Mouse (Mus musculus) megakaryocyte progenitor cell, adult 5-6 weeks (primary cell): ENCODE measurements around the gene Ranbp2. TPM values are rescaled to one million over a fixed set of nuclear protein-coding genes. Genes with fewer than 3 reads are reported as not detected.
A peak's percentile ranks its signal among the peaks of the same experiment; 100 is the strongest.

Experiments used
- ATAC-seq: replicated peaks from 2 replicates; pipeline ENCODE4 v1.8.0; 2016; ENCODE audit warnings: mild to moderate bottlenecking, moderate TSS enrichment, inconsistent platforms; ENCODE audit not compliant: poor library complexity
- total RNA-seq, 2 experiments: library from RNA; stranded (forward) in 1 of 2; stranded (reverse) in 1 of 2; fragments of 157-497, 149-512 nt in 1 of 2; fragments of 200-1000 nt in 1 of 2; gene quantifications; 2 replicates each; pipeline versions ENCODE4 v1.2.3 to v1.2.4; 2015 to 2017

Ranbp2 gene
- 158 and 161 TPM in 2 replicates for total RNA-seq (2015)
- total RNA-seq (2017): 177 and 233 TPM in 2 replicates

DNA sequence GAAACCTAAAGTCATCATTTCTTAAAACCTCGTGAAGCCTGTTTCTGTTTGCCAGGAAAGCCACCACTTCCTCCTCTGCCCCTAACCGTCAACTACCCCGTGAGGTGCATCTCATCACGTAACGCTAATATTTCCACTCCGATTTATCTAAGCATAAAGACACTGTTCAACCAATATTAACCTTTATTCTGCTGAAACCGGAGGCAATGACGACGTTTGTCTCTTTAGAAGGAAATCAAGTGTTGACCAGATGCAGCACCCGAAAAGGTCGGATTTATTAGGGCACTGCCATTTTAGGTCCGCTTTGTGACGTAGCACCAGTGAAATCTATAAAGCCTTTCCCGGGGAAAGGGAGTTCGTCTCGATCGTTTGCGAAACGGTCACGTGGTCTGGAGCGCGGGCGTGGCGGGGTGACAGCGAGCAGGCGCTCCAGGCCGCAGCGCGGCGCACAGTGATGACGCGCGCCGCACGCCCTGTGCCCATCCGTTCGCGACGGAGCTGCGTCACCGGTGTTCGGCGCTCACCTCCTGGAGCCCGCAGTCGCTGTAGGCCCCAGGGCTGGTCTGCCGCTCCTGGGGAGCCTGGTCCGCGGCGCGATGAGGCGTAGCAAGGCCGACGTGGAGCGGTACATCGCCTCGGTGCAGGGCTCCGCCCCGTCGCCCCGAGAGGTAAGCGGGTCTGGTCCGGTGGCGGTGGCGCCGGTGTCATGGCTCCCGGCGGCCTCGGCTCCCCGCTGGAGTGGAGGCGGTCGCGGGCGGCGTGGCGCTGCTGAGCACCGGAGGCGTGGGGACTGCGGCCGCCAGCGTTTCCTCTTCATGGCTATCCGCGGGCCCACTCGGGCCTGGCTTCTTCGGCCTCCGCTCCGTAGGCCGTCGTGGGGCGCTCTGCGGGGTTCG, at the start of gene Ranbp2:
Gene Ranbp2, plus strand, starts transcription at position 537 of the 896 bp plus-strand sequence.
- peak; percentile 76 for ATAC-seq

DNA sequence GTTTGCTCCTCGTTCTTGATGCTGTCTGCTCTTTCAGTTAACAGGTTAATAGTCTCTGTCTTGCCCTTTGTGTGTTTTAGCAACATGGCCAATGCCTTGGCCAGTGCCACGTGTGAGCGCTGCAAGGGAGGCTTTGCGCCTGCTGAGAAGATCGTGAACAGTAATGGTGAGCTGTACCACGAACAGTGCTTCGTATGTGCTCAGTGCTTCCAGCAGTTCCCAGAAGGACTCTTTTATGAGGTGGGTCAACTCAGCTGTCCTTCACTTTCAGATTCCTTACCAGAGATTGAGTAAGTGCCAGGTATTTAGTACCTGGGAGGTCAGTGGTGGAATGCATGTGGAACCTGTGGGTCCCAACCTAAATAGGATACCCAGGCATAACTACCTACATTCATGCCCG, 47.8 kb upstream of the Ranbp2 start:
- ATAC-seq: no peak

DNA sequence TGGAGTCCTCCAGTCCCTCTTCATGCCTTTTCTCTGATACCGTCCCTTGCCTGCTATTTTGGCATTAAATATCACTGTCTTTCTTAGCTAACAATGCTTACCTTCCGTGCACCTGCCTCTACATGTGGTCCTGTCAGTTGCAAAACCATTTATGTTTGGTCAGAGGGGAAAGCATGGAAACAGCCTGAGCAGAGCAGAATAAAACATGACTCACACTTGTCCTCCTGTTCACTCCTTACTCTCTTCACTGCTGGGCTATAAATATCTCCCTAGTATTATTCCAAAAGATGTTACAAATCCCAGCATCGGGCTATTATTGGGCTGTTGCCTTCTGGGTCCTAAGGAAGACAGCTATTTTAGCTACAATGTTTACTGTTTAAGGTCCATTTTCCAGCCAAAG, 44.9 kb upstream of the Ranbp2 start:
- ATAC-seq: no peak

DNA sequence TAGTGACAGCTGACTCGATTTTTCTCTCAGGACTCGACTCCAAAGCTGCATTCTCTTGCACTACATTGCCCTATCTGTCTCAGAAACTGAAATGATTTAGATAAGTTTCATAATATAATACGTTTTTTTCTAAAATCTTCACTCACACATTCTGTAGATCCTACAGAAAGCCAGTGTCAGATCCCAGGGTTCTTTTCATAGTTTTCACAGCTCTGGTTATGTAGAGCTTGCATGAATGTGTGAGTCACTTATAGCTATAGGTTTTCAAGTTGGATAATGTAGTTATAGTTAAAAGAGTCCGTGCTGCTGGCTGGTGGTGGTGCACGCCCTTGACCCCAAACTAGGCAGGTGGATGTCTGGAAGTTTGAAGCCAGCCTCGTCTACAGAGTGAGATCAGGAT, 42.1 kb upstream of the Ranbp2 start:
- ATAC-seq: no peak

DNA sequence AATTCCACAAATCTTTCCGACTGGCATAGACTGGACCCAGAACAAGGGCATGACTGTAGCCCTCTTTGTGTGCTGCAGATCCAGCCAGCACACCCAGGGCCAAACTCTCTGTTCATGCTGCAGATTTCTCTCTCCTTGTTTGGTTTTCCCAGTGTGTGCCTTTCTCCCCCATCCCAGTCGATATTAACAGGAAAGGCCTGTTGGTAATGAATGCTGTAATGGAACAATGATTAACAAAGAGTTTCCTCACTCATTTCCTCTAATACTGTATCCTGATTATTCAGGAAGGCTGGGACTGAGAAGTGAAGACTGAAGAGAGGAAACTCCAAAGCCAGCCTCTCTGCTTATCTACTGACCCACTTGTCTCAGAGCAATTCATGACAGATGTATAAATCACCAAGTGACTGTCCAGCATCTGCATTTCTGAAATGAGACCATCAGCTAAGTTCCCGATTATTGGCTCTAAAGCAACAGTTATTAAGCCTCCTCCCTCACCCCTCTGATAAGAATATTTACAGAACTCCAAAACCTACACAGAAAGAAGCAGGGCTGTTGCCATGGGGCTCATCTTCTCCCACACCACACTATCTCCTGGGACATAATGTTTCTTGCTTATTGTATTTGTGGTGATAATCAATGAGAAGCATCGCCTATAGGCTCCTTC, 41.3 kb upstream of the Ranbp2 start:
- ATAC-seq: peak; percentile 45

DNA sequence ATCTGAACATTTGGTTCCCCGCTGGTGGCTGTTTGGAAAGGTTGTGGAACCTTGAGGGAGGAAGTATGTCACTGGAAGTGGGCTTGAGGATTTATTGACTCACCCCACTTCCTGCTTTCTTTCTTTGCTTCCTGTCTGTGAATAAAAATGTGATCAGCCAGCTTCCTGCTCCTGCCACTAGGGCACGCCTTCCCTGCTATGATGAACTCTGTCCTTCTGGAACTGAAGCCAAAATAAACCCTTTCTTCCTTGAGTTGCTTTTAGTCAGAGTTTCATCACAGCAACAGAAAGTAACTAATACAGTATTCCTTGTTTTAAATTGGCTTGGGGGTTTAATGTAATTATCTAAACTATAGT, 40.8 kb upstream of the Ranbp2 start:
- ATAC-seq: peak; percentile 85

DNA sequence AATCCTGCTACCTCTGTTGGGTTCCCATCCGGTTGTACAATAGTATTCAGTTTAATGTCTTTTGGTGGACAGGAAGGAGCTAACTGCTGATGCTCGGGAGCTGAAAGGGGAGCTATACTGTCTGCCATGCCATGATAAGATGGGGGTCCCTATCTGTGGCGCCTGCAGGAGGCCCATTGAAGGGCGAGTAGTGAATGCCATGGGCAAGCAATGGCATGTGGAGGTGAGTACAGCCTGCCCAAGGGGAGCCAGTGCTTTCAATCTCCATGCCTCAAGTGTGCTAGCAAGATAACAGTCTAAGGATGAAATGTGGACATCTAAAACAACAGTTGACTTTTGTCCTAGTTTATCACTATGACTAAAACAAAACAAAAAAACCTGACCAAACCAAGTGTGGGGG, 34.4 kb upstream of the Ranbp2 start:
- peak; percentile 96 for ATAC-seq

DNA sequence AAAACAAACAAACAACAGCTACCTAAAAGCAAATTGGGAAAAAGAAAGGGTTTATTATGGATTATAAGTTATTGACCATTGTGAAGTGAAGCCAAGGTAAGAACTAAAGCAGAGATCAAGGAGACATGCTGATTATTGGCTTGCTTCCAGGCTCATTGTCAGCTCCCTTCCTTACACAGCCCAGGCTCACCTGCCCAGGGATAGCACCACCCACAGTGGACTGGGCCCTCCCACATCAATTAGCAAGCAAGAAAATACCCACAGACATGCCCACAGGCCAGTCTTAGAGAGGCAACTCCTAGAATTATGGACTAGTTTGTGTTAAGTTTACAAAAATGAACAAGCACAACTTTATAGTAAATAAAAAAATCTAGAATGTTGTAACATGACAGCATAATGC, 33.9 kb upstream of the Ranbp2 start:
- no peak for ATAC-seq

DNA sequence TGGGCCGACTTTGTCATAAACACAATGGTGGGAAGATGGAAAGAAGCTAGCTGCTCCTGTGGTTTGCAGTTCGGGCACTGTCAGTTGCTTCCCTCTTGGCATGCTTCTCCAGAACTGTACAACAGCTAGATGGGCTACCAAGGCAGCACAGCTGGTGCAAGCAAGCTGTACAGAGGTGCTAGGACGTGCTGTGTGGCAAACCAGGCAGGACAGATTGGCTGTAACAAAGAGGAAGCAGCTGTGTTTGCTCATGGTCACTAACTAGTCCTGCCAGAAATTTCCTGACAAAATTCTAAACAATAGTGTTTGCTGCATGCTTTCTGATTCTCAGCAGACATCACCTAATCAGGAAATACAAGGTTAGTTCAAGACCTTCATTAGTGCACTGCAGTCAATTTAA, 30.0 kb upstream of the Ranbp2 start:
- ATAC-seq: no peak

DNA sequence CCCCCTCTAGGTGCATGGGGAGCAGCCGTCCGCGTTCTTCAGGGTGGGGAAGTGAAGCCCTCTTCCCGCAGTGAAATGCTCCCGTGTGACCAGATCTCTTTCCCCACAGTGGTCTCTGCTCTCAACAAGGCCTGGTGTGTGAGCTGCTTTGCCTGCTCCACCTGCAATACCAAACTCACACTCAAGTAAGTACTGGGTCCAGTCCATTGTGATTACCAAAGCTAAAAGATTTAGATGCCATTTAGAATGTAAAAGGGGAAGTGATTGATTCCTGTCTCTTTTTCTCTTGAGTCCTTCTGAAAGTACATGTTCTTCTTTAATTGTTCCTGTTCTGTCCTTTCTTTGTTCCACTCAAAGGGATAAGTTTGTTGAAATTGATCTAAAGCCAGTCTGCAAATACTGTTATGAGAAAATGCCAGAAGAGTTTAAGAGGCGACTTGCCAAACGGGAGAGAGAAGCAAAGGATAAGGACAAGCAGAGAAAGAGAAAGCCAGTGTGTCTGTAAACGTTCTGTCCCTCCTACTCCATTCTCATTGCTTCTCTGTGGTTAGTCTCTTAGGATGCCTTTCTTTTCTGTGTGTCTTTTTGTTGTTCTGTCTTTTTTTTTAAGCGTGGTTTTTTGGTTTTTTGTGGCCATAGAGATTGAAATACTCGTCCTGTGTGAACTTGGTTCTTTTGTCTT, 28.3 kb upstream of the Ranbp2 start:
- ATAC-seq: no peak

DNA sequence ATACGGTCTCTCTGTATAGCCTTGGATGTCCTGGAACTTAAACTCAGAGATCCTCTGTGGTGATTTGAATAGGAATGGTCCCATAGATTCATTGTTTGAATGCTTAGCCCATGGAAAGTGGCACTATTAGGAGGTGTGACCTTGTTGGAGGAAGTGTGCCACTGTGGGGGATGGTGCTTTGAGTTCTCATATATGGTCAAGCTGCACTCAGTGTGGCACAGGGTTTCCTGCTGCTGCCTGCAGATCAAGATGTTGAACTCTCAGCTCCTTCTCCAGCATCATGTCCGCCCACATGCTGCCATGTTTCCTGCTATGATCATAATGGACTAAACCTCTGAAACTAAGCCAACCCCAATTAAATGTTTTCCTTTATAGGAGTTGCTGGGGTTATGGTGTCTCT, 18.8 kb upstream of the Ranbp2 start:
- 0 out of 2 replicates have a peak, but pooled peaks have one; percentile 39 for ATAC-seq

DNA sequence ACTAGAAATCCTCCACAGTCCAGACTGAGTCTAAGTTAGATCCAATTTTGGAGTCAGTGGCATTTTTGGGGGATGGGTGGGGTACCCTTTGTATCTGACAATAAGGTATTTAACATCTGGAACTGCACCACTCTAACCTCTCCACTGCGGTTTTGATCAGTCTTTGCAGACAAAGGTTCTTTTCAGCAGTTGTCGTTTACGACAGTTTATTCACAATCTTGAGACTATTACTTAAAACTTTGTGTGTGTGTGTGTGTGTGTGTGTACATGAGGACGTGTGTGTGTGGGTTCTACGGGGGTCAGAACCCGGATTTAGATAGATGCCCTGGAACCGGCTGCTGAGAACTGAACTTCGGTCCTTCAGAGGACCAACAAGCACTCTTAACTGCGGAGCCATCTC, 870 bp upstream of the Ranbp2 start:
- peak; percentile 39 for ATAC-seq

DNA sequence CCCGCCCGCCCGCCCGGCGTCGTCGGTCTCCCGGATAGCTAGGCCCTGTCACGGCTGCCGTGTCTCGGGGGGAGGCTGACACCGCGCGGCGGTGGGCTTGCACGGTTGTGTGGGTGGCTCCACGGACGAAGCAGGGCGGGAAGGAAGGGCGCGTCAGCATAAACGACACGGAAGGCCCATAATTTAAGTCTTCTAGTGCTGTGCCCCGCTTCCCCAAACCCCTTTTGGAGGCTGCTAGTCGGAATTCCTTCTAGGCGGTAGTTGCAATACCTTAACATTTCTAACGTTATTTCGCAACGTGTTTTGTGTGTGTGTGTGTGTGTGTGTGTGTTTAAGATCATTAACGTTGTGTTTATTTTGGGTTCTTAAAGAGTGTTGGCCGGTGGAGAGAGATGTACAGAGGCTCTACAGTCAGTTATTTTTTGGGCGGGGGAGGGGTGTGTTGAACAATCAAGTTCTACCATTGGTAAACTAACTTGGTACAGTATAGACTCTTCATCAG, 611 bp downstream of the Ranbp2 start:
- ATAC-seq: peak; percentile 29

DNA sequence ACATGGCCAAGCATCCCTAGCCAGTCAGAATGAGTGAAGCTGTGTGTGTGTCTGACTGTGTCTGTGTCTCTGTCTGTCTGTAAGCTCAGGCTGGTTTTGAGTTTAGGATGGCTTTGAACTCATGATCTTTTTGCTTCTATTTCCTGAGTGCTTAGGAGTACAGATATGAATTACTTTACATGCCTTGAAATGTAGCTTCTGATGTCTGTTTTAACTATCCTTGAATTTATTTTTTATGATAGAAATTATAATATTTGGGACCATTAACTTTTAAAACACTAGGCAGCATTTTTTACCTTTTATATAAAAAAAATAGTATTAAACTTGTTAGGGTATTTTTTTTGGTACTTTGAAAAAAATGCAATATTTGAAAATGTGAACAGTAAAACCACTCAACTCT, 4.9 kb downstream of the Ranbp2 start:
- ATAC-seq: no peak

DNA sequence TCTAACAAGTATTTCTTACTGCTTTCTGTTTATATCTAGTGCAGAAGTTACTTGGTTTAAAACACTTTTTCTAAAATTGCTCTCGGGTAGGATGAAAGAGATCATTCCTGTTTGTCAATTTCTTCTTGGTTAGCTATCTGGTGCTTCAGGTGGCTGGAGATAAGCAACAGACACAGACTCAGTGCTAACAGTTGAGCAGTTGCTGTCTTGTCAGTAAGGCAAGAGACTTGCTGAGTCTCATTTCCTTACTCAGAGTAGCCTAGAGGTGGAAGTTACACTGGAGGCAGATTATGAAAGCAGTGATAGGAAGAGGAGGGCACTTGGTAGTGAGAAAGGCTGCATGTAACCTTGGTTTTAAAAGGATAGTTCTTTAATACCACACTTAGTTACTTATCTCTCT, 5.5 kb downstream of the Ranbp2 start:
- peak; percentile 91 for ATAC-seq

DNA sequence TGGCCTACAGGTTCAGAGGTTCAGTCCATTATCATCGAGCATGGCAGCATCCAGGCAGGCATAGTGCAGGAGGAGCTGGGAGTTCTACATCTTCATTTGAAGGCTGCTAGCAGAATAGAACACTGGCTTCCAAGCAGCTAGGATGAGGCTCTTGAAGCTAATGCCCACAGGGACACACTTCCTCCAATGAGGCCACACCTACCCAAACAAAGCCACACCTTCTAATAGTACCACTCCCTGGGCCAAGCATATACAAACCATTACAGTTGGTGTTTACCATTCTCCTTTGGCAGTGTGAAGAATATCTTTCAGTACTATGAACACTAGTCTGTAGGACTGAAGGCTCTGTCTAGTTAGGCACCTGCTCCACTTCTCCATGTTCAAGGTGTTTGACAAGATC, 13.2 kb downstream of the Ranbp2 start:
- peak; percentile 39 for ATAC-seq

DNA sequence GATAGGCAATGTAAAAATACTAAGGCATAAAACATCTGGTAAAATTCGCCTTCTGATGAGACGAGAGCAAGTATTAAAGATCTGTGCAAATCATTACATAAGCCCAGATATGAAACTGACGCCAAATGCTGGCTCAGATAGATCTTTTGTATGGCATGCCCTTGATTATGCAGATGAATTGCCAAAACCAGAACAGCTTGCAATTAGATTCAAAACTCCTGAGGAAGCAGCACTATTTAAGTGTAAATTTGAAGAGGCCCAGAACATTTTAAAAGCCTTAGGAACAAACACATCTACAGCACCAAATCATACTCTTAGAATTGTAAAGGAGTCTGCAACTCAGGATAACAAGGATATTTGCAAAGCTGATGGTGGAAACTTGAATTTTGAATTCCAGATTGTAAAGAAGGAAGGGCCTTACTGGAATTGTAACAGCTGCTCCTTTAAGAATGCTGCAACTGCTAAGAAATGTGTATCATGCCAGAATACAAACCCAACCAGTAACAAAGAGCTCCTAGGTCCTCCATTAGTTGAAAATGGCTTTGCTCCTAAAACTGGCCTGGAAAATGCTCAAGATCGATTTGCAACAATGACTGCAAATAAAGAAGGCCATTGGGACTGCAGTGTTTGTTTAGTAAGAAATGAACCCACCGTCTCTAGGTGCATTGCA, 30.5 kb downstream of the Ranbp2 start:
- ATAC-seq: no peak

DNA sequence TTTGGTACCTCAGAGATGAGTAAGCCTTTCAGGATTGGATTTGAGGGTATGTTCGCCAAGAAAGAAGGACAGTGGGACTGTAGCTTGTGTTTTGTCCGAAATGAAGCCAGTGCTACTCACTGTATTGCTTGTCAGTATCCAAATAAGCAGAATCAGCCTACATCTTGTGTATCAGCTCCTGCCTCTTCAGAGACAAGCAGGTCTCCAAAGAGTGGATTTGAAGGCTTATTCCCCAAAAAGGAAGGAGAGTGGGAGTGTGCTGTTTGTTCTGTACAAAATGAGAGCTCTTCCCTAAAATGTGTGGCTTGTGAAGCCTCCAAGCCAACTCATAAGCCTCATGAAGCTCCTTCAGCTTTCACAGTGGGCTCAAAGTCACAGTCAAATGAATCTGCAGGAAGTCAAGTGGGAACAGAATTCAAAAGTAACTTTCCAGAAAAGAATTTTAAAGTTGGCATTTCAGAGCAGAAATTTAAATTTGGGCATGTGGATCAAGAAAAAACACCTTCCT, 31.4 kb downstream of the Ranbp2 start:
- ATAC-seq: no peak

DNA sequence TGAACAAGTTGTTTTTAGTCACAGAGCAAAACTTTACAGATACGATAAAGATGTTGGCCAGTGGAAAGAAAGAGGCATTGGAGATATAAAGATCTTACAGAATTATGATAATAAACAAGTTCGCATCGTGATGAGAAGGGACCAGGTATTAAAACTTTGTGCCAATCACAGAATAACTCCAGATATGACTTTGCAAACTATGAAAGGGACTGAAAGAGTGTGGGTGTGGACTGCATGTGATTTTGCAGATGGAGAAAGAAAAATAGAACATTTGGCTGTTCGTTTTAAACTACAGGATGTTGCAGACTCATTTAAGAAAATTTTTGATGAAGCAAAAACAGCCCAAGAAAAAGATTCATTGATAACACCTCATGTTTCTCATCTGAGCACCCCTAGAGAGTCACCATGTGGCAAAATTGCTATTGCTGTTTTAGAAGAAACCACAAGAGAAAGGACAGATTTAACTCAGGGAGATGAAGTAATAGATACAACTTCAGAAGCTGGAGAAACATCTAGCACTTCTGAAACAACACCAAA, 33.3 kb downstream of the Ranbp2 start:
- no peak for ATAC-seq

DNA sequence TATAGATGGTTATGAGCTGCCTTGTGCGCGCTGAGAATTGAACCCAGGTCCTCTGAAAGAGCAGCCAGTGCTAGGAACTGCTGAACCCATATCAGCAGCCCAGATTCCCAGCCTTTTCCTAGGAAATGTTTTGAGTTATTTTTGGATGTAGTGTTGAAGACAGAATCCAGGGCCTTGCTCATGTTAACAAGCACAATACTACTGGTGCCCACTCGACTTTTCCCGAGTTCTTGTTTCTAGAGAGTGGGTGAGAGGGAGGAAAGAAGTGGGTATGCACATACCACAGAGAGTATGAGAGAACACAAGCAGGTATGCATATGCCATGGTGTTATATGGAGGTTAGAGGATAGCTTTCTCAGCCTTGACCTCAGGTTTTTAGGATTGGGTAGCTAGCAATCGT, 44.3 kb downstream of the Ranbp2 start:
- ATAC-seq: no peak

DNA sequence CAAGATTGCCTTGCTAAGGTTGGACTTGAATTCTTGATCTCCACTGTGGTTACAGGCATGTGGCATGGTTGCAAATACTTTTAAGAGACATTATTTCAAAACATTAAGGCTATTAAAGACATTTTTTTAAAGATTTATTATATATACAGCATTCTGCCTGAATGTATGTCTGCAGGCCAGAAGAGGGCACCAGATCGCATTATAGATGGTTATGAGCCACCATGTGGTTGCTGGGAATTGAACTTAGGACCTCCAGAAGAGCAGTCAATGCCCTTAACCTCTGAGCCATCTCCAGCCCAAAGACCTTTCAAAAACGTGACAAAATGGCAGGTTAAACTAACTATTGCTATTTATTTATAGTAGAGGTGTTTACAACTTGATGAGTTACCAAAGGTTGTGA, 48.9 kb downstream of the Ranbp2 start:
- no peak for ATAC-seq
